Mouse (Mus musculus): ENCODE data around the gene Fbxl7.

DNA sequence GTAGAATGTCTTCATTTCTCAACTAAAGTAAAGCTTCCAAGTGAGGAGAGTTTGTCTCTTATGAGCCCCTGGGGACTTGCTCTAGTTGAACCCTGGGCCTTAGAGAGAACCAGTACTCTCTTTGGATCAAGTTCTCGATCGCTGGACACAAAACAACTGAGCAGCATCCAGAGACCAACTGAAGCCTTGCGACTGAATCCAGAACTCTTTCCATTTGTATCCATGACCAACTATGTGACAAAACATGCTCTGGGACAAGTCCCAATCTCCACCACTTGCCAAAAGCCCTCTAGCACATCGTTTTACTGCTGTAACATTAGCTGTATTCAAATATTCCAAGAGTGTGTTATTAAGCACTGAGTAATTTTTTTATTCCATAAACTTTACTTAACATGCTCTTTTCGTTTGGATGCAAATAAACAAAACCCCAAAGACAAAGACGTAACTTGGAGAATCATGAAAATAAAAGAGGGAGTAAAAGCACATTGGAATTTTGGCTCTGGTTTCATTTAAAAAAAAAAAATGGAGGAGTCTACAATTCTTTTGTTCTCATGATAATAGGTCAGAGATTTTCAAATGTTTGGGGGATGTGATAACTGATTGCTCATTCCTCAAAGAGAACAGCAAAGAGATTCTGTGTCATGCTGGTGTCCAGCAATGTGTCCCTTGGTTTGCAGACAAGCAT is 192.1 kb downstream of the Fbxl7 start:
- TF ChIP-seq CTCF (conservative IDR thresholded peaks at IDR 0.05 in 1 of 2, IDR thresholded peaks at IDR 0.05 in 1 of 2; ENCODE audit: low read depth in 2 of 2, low read length in 2 of 2) (no peak), MAX (IDR thresholded peaks at IDR 0.05; ENCODE audit: low read length) (no peak), POLR2A (IDR thresholded peaks at IDR 0.05; ENCODE audit: low read depth, low read length) (no peak), GABPA (IDR thresholded peaks at IDR 0.05; ENCODE audit: insufficient replicate concordance, low read depth, low read length) (no peak), TBP (conservative IDR thresholded peaks at IDR 0.05; ENCODE audit: low read depth, low read length) (no peak), EP300 (IDR thresholded peaks at IDR 0.05; ENCODE audit: low read length) (no peak), MAZ (IDR thresholded peaks at IDR 0.05; ENCODE audit: low read depth, low read length) (no peak), RAD21 (IDR thresholded peaks at IDR 0.05; ENCODE audit: low read depth, low read length) (no peak), ZNF384 (IDR thresholded peaks at IDR 0.05; ENCODE audit: low read depth, low read length) (no peak), CHD1 (IDR thresholded peaks at IDR 0.05; ENCODE audit: low read depth, low read length) (no peak), ETS1 (conservative IDR thresholded peaks at IDR 0.05; ENCODE audit: low read depth, low read length) (no peak)

Measured in CH12.LX (cell line).